Mouse (Mus musculus): ENCODE data around the gene A530064D06Rik. TPM values are rescaled to one million over a fixed set of nuclear protein-coding genes. Genes with fewer than 3 reads are reported as not detected.
"Not testable (repeated sequence)": the region's sequence is repeated elsewhere in the genome, so short reads cannot be mapped to it uniquely, and the experiment has no call there.

Gene A530064D06Rik
- not detected in 2 replicates for polyA plus RNA-seq (2015; fragmentation: Nextera tagmentation; extraction: Ambion mirVana)

DNA sequence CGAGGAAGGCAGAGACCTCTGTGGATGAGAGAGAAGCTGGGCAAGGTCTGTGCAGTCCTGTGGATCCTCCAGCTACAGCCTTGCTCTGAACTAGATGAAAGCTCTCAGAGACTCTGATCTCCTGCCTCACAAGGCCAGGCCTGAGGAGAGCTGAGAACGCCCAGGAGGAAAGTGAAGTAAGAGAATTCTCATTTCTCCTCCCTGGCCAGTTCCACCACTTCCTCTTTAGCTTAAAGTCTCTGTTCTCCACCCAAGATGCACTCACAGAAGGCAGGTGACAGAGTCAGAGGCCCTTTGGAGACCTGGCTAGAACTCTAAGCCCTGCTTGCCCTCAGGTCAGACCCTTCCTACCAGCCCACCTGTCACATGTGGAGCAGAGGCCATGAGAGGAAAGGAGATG is at the start of gene A530064D06Rik:
A530064D06Rik (minus strand) TSS at position 173 of the 400 bp plus-strand sequence.
- not testable (repeated sequence) for H3K4me3 ChIP-seq; ATAC-seq (replicated peaks); H3K36me3 ChIP-seq; H3K9ac ChIP-seq (replicated peaks); H3K4me1 ChIP-seq; H3K27ac ChIP-seq (replicated peaks); H3K27me3 ChIP-seq; H3K9me3 ChIP-seq; H3K4me2 ChIP-seq (replicated peaks)
- 74% methylated on average over 2 of the region's 2 CpGs for whole genome bisulfite sequencing

GRCm38 (mm10) chr17:48215429-48215828 is 48.4 kb upstream of the A530064D06Rik start:
- H3K4me2 ChIP-seq (replicated peaks): no peak overlapping the region
- ATAC-seq (replicated peaks): no peak
- no peaks in the 10 kb centered on the region for H3K27me3 ChIP-seq
- no peak overlapping the region for H3K27ac ChIP-seq (replicated peaks)
- H3K36me3 ChIP-seq: no peaks in the 10 kb centered on the region
- no peaks in the 10 kb centered on the region for H3K4me1 ChIP-seq
- H3K9ac ChIP-seq (replicated peaks): no peak overlapping the region
- H3K9me3 ChIP-seq: no peaks in the 10 kb centered on the region
- no peak overlapping the region for H3K4me3 ChIP-seq
- WGBS: 85% methylated on average over 1 of the region's 1 CpGs

DNA sequence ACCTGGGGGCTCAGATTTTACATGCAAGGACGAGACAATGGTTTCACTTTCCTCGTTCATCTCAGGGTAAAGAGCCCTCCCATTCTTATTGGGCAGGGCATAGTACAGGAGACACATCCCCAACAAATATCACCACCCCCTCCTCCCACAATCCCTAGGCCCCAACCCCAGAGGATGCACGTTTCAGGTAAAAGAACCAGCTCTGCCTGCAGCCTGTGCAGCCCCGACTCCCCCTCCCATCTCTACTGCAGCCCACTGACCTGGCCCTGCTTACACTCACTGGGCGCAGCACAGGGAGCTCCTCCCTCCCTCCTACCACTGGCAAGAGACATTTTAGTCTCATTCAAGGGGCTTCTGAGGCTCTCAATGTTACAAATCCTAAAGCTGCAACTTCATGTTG is 46.4 kb upstream of the A530064D06Rik start:
- no peak overlapping the region for H3K4me2 ChIP-seq (replicated peaks)
- no peak overlapping the region for H3K9ac ChIP-seq (replicated peaks)
- no peaks in the 10 kb centered on the region for H3K36me3 ChIP-seq
- no peak overlapping the region for H3K4me3 ChIP-seq
- 78% methylated on average over 5 of the region's 5 CpGs for WGBS
- H3K27ac ChIP-seq (replicated peaks): no peak overlapping the region
- ATAC-seq (replicated peaks): no peak
- H3K27me3 ChIP-seq: no peaks in the 10 kb centered on the region
- H3K9me3 ChIP-seq: no peaks in the 10 kb centered on the region
- no peaks in the 10 kb centered on the region for H3K4me1 ChIP-seq

DNA sequence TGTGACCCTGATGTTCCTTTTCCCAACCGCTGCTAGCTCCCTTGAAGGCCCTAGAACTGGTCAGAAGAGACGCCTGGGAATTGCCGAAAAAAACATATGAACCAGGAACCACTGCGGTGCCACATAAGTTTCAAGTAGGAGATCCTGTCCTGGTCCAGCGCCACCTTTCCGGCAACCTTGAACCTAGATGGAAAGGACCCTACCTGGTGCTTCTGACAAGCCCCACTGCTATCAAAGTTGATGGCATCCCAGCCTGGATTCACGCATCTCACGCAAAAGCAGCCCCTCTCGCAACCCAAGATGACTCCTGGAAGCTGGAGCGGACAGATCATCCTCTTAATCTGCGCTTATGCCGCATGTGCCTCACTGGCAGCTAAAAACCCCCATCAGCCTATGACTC is 45.5 kb upstream of the A530064D06Rik start:
- H3K4me2 ChIP-seq (replicated peaks): no peak overlapping the region
- 94% methylated on average over 12 of the region's 12 CpGs for WGBS
- no peak overlapping the region for H3K9ac ChIP-seq (replicated peaks)
- H3K27me3 ChIP-seq: no peaks in the 10 kb centered on the region
- H3K9me3 ChIP-seq: no peaks in the 10 kb centered on the region
- no peaks in the 10 kb centered on the region for H3K36me3 ChIP-seq
- H3K4me1 ChIP-seq: no peaks in the 10 kb centered on the region
- no peak for ATAC-seq (replicated peaks)
- no peak overlapping the region for H3K27ac ChIP-seq (replicated peaks)
- H3K4me3 ChIP-seq: no peak overlapping the region

GRCm38 (mm10) chr17:48203086-48203485 is 36.0 kb upstream of the A530064D06Rik start:
- Histone ChIP-seq H3K36me3 (no peaks in the 10 kb centered on the region), H3K4me1 (no peaks in the 10 kb centered on the region), H3K4me2 (replicated peaks) (no peak overlapping the region), H3K9ac (replicated peaks) (no peak overlapping the region), H3K9me3 (no peaks in the 10 kb centered on the region), H3K27me3 (no peaks in the 10 kb centered on the region), H3K27ac (replicated peaks) (no peak overlapping the region), H3K4me3 (no peak overlapping the region)
- ATAC-seq (replicated peaks): no peak
- WGBS: 96% methylated on average over 12 of the region's 12 CpGs

- Histone ChIP-seq H3K27ac (replicated peaks) (no peak overlapping the region), H3K4me1 (no peaks in the 10 kb centered on the region), H3K27me3 (no peaks in the 10 kb centered on the region), H3K9ac (replicated peaks) (no peak overlapping the region), H3K9me3 (no peaks in the 10 kb centered on the region), H3K36me3 (no peaks in the 10 kb centered on the region), H3K4me2 (replicated peaks) (no peak overlapping the region), H3K4me3 (no peak overlapping the region)
- no peak for ATAC-seq (replicated peaks)
- 75% methylated on average over 2 of the region's 2 CpGs for WGBS
Measured at GRCm38 (mm10) chr17:48192366-48192765, 25.3 kb upstream of the A530064D06Rik start.

DNA sequence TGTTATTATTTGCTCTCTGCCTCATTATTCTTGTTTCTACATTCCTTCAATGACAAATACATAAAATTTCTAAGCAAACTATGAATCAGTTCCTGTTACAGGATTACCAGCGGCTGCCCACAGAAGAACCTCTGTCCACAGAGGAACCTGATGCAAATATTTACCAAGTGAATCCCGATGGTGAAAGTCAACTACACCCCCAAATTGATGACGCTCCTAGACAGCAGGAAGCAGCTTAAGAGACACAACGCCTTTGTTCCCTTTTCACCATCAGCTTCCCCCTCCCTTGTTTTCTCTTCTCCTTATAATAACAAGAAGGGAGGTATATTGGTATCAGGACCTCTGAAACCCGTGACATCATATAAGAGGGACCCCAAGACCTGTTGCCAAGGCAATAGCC is 18.2 kb upstream of the A530064D06Rik start:
- Histone ChIP-seq H3K4me1 (no peaks in the 10 kb centered on the region), H3K4me3 (no peak overlapping the region), H3K27me3 (no peaks in the 10 kb centered on the region), H3K9me3 (no peaks in the 10 kb centered on the region), H3K27ac (replicated peaks) (no peak overlapping the region), H3K4me2 (replicated peaks) (no peak overlapping the region), H3K36me3 (no peaks in the 10 kb centered on the region), H3K9ac (replicated peaks) (no peak overlapping the region)
- 72% methylated on average over 5 of the region's 5 CpGs for WGBS
- no peak for ATAC-seq (replicated peaks)

GRCm38 (mm10) chr17:48157382-48158076 is 9.5 kb downstream of the A530064D06Rik start:
- Histone ChIP-seq H3K27me3 (no peaks in the 10 kb centered on the region), H3K4me1 (no peaks in the 10 kb centered on the region), H3K9me3 (no peaks in the 10 kb centered on the region), H3K27ac (replicated peaks) (no peak overlapping the region), H3K9ac (replicated peaks) (no peak overlapping the region), H3K4me2 (replicated peaks) (no peak overlapping the region), H3K36me3 (no peaks in the 10 kb centered on the region), H3K4me3 (no peak overlapping the region)
- 62% methylated on average over 1 of the region's 1 CpGs for WGBS
- no peak for ATAC-seq (replicated peaks)

- H3K27me3 ChIP-seq: no peaks in the 10 kb centered on the region
- no peak for ATAC-seq (replicated peaks)
- WGBS: 76% methylated on average over 3 of the region's 3 CpGs
- H3K27ac ChIP-seq (replicated peaks): no peak within 1 kb of the TSS
- no peak within 1 kb of the TSS for H3K4me3 ChIP-seq
- H3K4me1 ChIP-seq: no peaks in the 10 kb centered on the region
- H3K36me3 ChIP-seq: no peaks in the 10 kb centered on the region
- no peak within 1 kb of the TSS for H3K9ac ChIP-seq (replicated peaks)
- H3K9me3 ChIP-seq: no peaks in the 10 kb centered on the region
- H3K4me2 ChIP-seq (replicated peaks): no peak within 1 kb of the TSS
Measured at GRCm38 (mm10) chr17:48146120-48146519, 21.0 kb downstream of the A530064D06Rik start, which contains the start of gene 9830107B12Rik. TSS of gene 9830107B12Rik (minus strand) at chr17:48146268.

GRCm38 (mm10) chr17:48132810-48133209 is 34.3 kb downstream of the A530064D06Rik start:
- H3K4me3 ChIP-seq: no peak overlapping the region
- WGBS: 87% methylated on average over 2 of the region's 2 CpGs
- H3K4me2 ChIP-seq (replicated peaks): no peak overlapping the region
- no peaks in the 10 kb centered on the region for H3K9me3 ChIP-seq
- H3K36me3 ChIP-seq: no peaks in the 10 kb centered on the region
- H3K4me1 ChIP-seq: no peaks in the 10 kb centered on the region
- no peak for ATAC-seq (replicated peaks)
- H3K9ac ChIP-seq (replicated peaks): no peak overlapping the region
- no peaks in the 10 kb centered on the region for H3K27me3 ChIP-seq
- no peak overlapping the region for H3K27ac ChIP-seq (replicated peaks)

DNA sequence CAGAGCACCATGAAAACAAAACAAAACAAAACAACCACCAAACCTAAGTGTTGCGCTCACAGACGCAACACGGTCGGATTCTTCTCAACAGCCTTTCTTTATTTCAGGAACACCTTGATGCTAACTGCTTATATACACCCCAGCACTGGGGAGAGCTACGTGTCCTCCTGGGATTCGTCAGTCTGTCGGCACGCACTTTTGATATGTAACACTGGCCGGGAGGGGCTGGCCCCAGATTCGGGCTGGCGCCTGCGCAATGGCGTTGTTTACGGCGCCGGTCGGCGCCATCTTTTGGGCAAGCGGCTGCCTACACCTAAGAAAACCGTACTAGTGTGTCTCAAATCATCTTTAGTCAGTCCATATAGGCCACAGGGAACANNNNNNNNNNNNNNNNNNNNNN is 46.6 kb downstream of the A530064D06Rik start:
- no peak overlapping the region for H3K4me3 ChIP-seq
- H3K4me2 ChIP-seq (replicated peaks): no peak overlapping the region
- H3K9me3 ChIP-seq: no peaks in the 10 kb centered on the region
- H3K9ac ChIP-seq (replicated peaks): no peak overlapping the region
- H3K4me1 ChIP-seq: no peaks in the 10 kb centered on the region
- H3K27me3 ChIP-seq: no peaks in the 10 kb centered on the region
- no peak for ATAC-seq (replicated peaks)
- WGBS: 94% methylated on average over 20 of the region's 20 CpGs
- no peaks in the 10 kb centered on the region for H3K36me3 ChIP-seq
- H3K27ac ChIP-seq (replicated peaks): no peak overlapping the region

DNA sequence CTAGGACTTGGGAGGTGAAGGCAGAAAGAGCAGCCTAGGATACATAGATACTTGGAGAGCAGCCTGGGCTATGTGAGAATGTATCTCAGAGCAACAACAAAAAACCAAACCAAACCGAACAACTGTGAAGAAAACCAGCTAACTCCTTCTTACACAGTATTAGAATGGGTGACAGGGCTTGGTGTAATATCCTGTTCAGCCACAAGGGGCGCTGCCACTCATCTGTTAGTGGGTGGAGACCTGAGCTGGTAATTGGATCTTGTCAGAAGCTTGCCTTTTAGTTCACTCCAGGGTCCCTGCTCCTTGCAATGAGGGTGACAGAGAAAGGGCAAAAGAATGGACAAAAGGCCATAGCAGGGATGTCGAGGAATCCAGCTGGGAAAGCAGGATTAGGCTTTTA is 47.4 kb downstream of the A530064D06Rik start:
- WGBS: 23% methylated on average over 3 of the region's 3 CpGs
- H3K9me3 ChIP-seq: no peaks in the 10 kb centered on the region
- no peak overlapping the region for H3K9ac ChIP-seq (replicated peaks)
- no peak overlapping the region for H3K27ac ChIP-seq (replicated peaks)
- H3K36me3 ChIP-seq: no peaks in the 10 kb centered on the region
- H3K4me2 ChIP-seq (replicated peaks): no peak overlapping the region
- H3K27me3 ChIP-seq: no peaks in the 10 kb centered on the region
- H3K4me1 ChIP-seq: no peaks in the 10 kb centered on the region
- 0 out of 2 replicates have a peak, but pooled peaks have one; percentile 68 for ATAC-seq (replicated peaks)
- H3K4me3 ChIP-seq: no peak overlapping the region

GRCm38 (mm10) chr17:48118570-48118969 is 48.5 kb downstream of the A530064D06Rik start:
- ATAC-seq (replicated peaks): no peak
- H3K4me1 ChIP-seq: no peaks in the 10 kb centered on the region
- H3K4me3 ChIP-seq: no peak overlapping the region
- H3K4me2 ChIP-seq (replicated peaks): no peak overlapping the region
- no peaks in the 10 kb centered on the region for H3K36me3 ChIP-seq
- no peak overlapping the region for H3K27ac ChIP-seq (replicated peaks)
- H3K27me3 ChIP-seq: no peaks in the 10 kb centered on the region
- no peaks in the 10 kb centered on the region for H3K9me3 ChIP-seq
- H3K9ac ChIP-seq (replicated peaks): no peak overlapping the region
- 74% methylated on average over 1 of the region's 1 CpGs for WGBS

Measured in forebrain, embryonic 15.5 days (tissue).